Mouse (Mus musculus) embryonic facial prominence, embryonic 14.5 days (tissue): Measurements from ENCODE around the gene Ntn4. TPM values are rescaled to one million over a fixed set of nuclear protein-coding genes. Genes with fewer than 3 reads are reported as not detected.
A peak's percentile ranks its signal among the peaks of the same experiment; 100 is the strongest.

ENCODE experiments used
- ATAC-seq: fragments of 200-750 bp; cut with Nextera tagmentation; 2 replicates; pipeline ENCODE4 v1.8.0; 2017; ENCODE audit warnings: low read depth, moderate number of reproducible peaks, moderate TSS enrichment
- DNase-seq: peaks from one replicate; pipeline ENCODE4 v3.0.0-alpha.2; 2015; ENCODE audit warnings: low spot score
- H3K27ac ChIP-seq: fragments of 300-500 bp; sonication (generic); replicated peaks from 2 replicates; pipeline ENCODE4 v1.5.1; 2014; ENCODE audit warnings: low read depth, mild to moderate bottlenecking, low read length, moderate library complexity
- H3K27me3 ChIP-seq: fragments of 300-500 bp; sonication (generic); replicated peaks from 2 replicates; pipeline ENCODE4 v1.6.1; 2014; ENCODE audit warnings: low read length; ENCODE audit not compliant: control insufficient read depth, insufficient read depth
- H3K36me3 ChIP-seq: fragments of 300-500 bp; sonication (generic); 2 replicates; pipeline ENCODE4 v1.6.1; 2014; ENCODE audit warnings: low read length, mixed read lengths; ENCODE audit not compliant: control insufficient read depth, insufficient read depth
- H3K4me1 ChIP-seq: fragments of 300-500 bp; sonication (generic); 2 replicates; pipeline ENCODE4 v1.6.1; 2014; ENCODE audit warnings: antibody characterized with exemption, low read length; ENCODE audit not compliant: control insufficient read depth, insufficient read depth
- H3K4me2 ChIP-seq: fragments of 300-500 bp; sonication (generic); 2 replicates; pipeline ENCODE4 v1.6.1; 2014; ENCODE audit warnings: low read depth, mild to moderate bottlenecking, low read length, moderate library complexity, mixed read lengths
- H3K4me3 ChIP-seq: fragments of 300-500 bp; sonication (generic); 2 replicates; pipeline ENCODE4 v1.5.1; 2014; ENCODE audit warnings: low read depth, mild to moderate bottlenecking, low read length
- H3K9ac ChIP-seq: fragments of 300-500 bp; sonication (generic); 2 replicates; pipeline ENCODE4 v1.6.1; 2014; ENCODE audit warnings: low read depth, mild to moderate bottlenecking, low read length, moderate library complexity, mixed read lengths
- H3K9me3 ChIP-seq: fragments of 300-500 bp; sonication (generic); 2 replicates; pipeline ENCODE4 v1.6.1; 2016; ENCODE audit warnings: low read length; ENCODE audit not compliant: control insufficient read depth
- WGBS: fragments of 180-500 bp; shearing (Covaris S2); extraction: QIAGEN DNeasy Blood & Tissue Kit; methylation state at CpG from one replicate; pipeline ENCODE4 v1.1.7; 2014; 5-methylcytosine and 5-hydroxymethylcytosine counted together
- polyA plus RNA-seq: library from polyadenylated mRNA; unstranded; fragments of >200 nt; fragmentation: Nextera tagmentation; extraction: Ambion mirVana; gene quantifications from 2 replicates; pipeline ENCODE4 v1.2.1, GENCODE M21; 2014

Gene Ntn4
- polyA plus RNA-seq, 1 experiment from 2014 or later: 0.74 TPM

DNA sequence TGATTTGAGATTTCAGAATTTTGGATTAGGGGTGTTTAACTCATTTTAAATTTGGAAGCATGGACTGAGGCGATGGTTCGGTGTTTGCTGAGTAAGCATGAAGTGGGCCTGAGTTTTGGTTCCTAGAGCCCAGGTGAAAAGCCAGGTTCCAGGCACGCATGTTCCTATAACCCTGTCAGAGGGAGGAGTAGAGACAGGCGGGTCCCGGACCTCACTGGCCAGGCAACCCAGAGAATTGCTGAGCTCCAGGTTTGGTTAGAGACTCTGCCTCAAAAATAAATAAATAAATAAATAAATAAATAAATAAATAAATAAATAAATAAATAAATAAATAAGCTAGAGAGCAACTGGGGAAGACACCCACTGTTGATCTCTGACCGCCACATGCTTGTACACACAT is 46.1 kb downstream of the Ntn4 start:
- Histone ChIP-seq H3K4me3 (no peak overlapping the region), H3K36me3 (no peaks in the 10 kb centered on the region), H3K27me3 (no peaks in the 10 kb centered on the region), H3K9ac (no peak overlapping the region), H3K4me2 (no peak overlapping the region), H3K27ac (no peak overlapping the region), H3K9me3 (no peaks in the 10 kb centered on the region), H3K4me1 (no peaks in the 10 kb centered on the region)
- WGBS: 93% methylated on average over 6 of the region's 6 CpGs
- ATAC-seq: no peak
- DNase-seq: no peak

DNA sequence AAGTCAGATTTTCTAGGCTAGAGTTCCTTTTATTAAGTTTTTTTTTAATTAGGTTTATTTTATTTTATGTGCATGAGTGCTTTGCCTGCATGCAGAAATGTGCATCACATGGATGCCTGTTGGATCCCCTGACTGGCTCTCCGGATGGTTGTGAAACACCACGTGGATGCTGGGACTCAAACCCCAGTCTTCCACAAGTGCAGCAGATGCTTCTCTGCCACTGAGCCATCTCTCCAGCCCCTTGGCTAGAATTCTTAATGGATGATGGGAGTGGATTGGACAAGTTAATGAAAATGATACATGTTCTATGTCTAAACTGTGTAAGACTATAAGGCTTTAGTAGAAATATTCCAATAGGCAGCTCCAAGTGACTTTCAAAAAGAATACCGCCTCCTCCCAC is 47.3 kb downstream of the Ntn4 start:
- DNase-seq (no peak), ATAC-seq (no peak)

DNA sequence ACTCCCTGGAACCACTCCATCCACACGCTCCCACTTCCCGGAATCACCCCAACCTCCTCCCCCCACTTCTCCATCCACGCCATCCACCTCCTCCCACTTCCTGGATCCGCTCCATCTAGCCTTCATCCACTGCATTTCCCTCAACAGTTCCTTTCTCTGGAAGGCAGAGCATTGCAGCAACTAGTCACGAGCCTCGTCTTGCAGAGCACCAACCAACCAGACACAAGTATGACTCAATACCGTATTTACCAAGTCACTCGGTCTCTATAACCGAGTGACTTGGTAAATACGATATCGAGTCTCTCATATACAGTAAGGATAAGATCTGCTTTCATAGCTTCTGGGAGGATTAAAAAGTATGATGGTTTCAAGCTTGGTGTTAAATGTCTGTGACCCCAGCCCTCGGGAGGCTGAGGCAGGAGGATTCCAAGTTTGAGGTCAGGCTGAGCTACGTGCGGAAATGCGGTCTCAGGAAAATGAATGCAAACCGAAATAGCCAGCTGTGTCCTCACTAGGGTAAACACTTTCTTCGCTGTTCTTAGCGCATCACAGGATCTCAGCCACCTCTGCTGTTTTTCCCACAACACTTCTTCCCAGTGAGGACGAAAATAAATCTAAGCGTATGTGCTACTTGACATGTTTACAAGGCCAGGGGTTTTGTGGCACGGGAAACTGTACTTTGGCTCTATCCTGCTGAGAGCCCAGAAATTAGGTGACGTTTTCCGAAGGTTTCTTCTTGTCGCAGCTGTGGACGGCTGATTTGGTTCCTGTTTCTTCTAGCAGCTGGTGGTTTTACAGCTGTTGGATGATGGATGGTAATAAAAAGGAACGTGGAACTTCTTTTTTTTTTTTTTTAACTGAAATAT is 48.1 kb downstream of the Ntn4 start:
- peak; percentile 41; the same call in 1 of the 2 replicates for ATAC-seq
- H3K27ac ChIP-seq: no peak overlapping the region
- 80% methylated on average over 26 of the region's 26 CpGs for whole genome bisulfite sequencing

More for the DNA sequence above, 47.3 kb downstream of the Ntn4 start:
- Histone ChIP-seq H3K27ac (no peak overlapping the region), H3K27me3 (no peaks in the 10 kb centered on the region), H3K4me1 (no peaks in the 10 kb centered on the region), H3K4me2 (no peak overlapping the region), H3K4me3 (no peak overlapping the region), H3K9me3 (no peaks in the 10 kb centered on the region), H3K36me3 (no peaks in the 10 kb centered on the region), H3K9ac (no peak overlapping the region)
- WGBS: 89% methylated on average over 3 of the region's 3 CpGs

DNA sequence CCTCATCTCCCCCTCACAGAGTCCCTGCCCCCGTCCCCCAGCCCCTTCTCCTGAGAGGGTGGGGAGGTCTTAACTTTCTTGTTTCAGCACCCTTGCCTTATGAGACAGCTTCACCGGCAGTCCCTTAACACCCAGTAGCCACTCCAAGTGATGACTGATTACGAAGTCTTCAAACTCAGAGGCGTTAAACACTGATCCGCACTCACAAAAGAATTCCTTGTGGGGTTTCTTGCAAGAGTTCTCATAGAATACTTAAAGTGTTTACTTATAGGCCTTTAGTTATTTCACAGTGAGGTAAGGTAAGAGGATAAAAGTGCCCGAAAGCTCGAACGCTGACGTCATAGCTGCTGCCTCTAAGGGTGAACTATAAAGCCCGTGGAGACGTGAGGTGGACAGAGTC is 50.9 kb downstream of the Ntn4 start:
- no peak overlapping the region for H3K27ac ChIP-seq
- H3K9ac ChIP-seq: no peak overlapping the region
- WGBS: 63% methylated on average over 11 of the region's 11 CpGs

More for the DNA sequence above, 48.1 kb downstream of the Ntn4 start:
- peak; percentile 73 for DNase-seq
- Histone ChIP-seq H3K36me3 (no peaks in the 10 kb centered on the region), H3K27me3 (no peaks in the 10 kb centered on the region), H3K4me3 (no peak overlapping the region), H3K4me1 (no peaks in the 10 kb centered on the region), H3K9me3 (no peaks in the 10 kb centered on the region), H3K9ac (no peak overlapping the region), H3K4me2 (no peak overlapping the region)

DNA sequence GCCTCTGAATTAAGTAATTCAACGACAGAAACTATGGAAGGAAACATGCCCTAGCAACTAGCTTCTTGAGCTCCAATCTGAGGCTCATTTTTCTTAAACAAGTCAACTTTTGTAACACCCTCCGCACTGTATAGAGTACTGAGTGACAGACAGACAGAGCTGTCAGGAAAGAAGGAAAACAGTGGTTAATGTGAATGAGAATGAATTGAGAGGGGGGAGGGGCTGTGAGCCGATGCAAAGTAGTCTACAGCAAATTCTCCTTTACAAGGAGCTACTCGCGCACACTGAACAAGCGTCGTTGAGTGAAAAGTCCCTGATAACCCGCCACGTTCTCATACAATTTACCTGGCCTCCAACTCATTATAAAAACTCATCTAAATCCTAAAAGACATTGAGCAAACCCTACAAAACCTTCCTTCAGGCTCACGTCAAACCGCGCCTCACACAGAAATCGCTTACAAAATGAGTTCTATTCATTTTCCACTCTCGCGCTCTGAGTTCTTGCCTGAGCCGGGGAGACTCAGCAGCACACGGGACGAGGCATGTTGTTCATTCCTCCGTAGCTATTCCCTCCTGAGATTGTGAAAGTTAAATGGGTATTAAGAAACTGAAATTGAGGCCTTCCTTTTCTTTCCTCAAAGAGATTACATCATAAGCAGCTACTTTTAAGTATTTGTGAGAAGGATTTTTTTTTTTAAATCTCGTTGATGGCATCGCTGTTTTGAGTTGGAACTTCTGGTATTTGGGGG is 54.7 kb downstream of the Ntn4 start:
- Histone ChIP-seq H3K4me1 (no peaks in the 10 kb centered on the region), H3K36me3 (no peaks in the 10 kb centered on the region), H3K27ac (no peak overlapping the region), H3K9me3 (no peaks in the 10 kb centered on the region), H3K4me2 (peak overlapping the region; percentile 32), H3K9ac (peak overlapping the region; percentile 5; the same call in 1 of the 2 replicates), H3K27me3 (no peaks in the 10 kb centered on the region), H3K4me3 (no peak overlapping the region)
- no peak for ATAC-seq
- WGBS: 54% methylated on average over 21 of the region's 21 CpGs
- no peak for DNase-seq

More for the DNA sequence above, 50.9 kb downstream of the Ntn4 start:
- DNase-seq (no peak), ATAC-seq (no peak)
- no peaks in the 10 kb centered on the region for H3K9me3 ChIP-seq
- no peak overlapping the region for H3K4me2 ChIP-seq
- no peaks in the 10 kb centered on the region for H3K36me3 ChIP-seq
- no peaks in the 10 kb centered on the region for H3K4me1 ChIP-seq
- no peak overlapping the region for H3K4me3 ChIP-seq
- no peaks in the 10 kb centered on the region for H3K27me3 ChIP-seq

DNA sequence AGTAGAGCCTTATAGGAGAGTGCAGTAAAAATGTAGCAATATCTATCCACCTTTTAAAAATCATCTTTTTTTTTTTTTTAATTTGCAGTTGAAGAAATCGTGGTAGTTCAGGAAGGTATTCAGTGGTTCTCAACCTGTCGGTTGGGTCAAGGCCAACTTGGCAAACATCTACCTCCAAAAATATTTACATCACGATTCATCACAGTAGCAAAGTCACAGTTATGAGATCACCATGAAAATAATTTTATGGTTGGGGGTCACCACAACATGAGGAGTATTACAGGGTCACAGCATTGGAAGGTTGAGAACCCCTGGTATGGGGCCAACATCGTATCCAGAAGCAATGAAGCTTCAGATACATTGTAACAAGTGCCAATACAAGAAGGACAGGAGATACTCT is 55.5 kb downstream of the Ntn4 start:
- Histone ChIP-seq H3K4me2 (no peak overlapping the region), H3K36me3 (no peaks in the 10 kb centered on the region), H3K4me3 (no peak overlapping the region), H3K9ac (no peak overlapping the region), H3K4me1 (no peaks in the 10 kb centered on the region), H3K27ac (no peak overlapping the region), H3K27me3 (no peaks in the 10 kb centered on the region), H3K9me3 (no peaks in the 10 kb centered on the region)
- 83% methylated on average over 4 of the region's 4 CpGs for WGBS
- DNase-seq: no peak
- no peak for ATAC-seq

DNA sequence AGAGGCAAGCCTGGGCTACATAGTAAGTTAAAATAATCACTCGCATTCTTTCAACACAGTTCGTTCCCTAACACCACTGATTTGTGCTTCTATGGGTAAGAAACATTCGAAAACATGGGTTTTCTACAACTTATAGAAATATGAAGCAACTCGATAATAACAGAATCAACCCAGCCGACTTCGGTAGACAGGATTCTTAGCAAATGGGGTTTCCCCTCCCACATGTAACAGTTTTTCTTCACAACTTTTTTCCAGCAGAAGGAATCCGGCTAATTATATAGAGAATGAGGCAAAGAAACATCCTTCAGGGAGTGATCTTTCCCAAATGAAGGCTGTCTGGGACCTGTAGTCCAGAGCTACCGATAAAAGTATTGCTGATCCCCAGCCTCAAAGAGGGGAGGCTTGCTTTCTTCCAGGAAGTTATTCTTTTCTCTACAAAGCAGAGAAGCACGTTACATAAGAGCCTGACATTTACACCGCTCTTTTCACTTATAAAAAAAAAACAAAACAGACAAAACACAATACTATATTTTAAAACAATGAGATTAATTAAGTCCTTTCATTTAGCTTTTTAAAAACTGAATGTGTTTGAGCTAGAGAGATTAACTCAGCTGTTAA is 57.5 kb downstream of the Ntn4 start:
- Histone ChIP-seq H3K27me3 (no peaks in the 10 kb centered on the region), H3K4me2 (no peak overlapping the region), H3K36me3 (no peaks in the 10 kb centered on the region), H3K27ac (no peak overlapping the region), H3K4me3 (no peak overlapping the region), H3K9ac (no peak overlapping the region), H3K9me3 (no peaks in the 10 kb centered on the region), H3K4me1 (no peaks in the 10 kb centered on the region)
- WGBS: 86% methylated on average over 10 of the region's 10 CpGs
- DNase-seq (no peak), ATAC-seq (no peak)

DNA sequence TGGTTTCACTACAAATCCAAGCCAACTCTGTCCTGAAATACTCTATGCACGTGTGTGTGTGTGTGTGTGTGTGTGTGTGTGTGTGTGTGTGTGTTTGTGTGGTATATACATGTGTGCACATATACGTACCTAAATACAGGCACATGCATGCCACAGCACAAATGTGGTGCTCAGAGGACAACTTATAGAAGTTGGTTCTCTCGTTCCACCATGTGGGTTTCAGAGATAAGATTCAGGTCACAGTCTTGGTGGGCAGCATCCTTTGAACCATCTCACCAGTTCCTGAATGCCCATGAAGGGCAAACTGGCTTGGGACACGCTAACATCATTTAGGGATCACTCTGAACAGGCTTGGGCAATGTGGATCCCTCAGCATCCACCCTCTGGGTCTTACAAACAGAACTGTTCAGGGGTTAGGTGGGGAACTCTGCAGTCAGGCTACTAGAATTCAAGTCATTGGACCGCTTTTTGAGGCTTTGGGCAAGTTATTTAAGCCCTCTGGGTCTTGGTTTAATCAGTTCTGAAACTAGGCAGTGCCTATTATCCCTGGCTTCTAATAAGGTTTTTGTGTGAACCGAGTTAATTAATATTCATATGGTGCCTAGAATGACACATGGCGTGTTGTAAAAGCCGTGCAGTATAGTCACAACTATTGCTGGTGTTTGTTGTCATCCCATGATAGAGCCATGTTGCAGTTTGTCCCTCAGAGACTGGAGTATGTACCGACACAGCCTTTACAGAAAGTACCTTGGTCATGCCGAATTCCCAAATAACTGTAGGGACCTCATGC is 59.4 kb downstream of the Ntn4 start:
- H3K4me3 ChIP-seq: no peak overlapping the region
- no peaks in the 10 kb centered on the region for H3K4me1 ChIP-seq
- 84% methylated on average over 10 of the region's 10 CpGs for WGBS
- H3K9me3 ChIP-seq: no peaks in the 10 kb centered on the region
- H3K4me2 ChIP-seq: no peak overlapping the region
- no peak overlapping the region for H3K9ac ChIP-seq
- H3K27me3 ChIP-seq: no peaks in the 10 kb centered on the region
- ATAC-seq (no peak), DNase-seq (no peak)
- H3K36me3 ChIP-seq: no peaks in the 10 kb centered on the region
- H3K27ac ChIP-seq: no peak overlapping the region
